Mouse (Mus musculus) gastrocnemius, adult 2 months (tissue): ENCODE data around the gene U2surp. TPM values are rescaled to one million over a fixed set of nuclear protein-coding genes. Genes with fewer than 3 reads are reported as not detected.

ENCODE experiments used
- DNase-seq: peaks from one replicate; pipeline ENCODE4 v3.0.0; 2022
- H3K27ac ChIP-seq: fragments of 200-600 bp; 2 replicates; pipeline ENCODE4 v1.8.1; 2022; ENCODE audit warnings: mild to moderate bottlenecking
- H3K4me3 ChIP-seq: fragments of 200-600 bp; 2 replicates; pipeline ENCODE4 v1.8.1; 2022; ENCODE audit warnings: mild to moderate bottlenecking, moderate library complexity
- CTCF ChIP-seq: fragments of 200-600 bp; IDR thresholded peaks from 2 replicates; pipeline ENCODE4 v1.8.1; 2022; ENCODE audit warnings: antibody characterized with exemption, mild to moderate bottlenecking, moderate library complexity
- intact Hi-C: fragments of 180-260 bp; cut with DNase I; formaldehyde crosslinking; loops from one replicate; pipeline ENCODE4 v1.15.1; 2025
- total RNA-seq, 2 experiments: library from RNA; stranded (reverse); gene quantifications; 2 replicates each; pipeline ENCODE4 v1.2.3; 2021

U2surp gene
- total RNA-seq, 2 experiments from 2014 or later: 25.0 to 32.5 TPM

- no peak for TF ChIP-seq CTCF
- Histone ChIP-seq H3K27ac (no peak overlapping the region), H3K4me3 (no peak overlapping the region)
- intact Hi-C loops: no loop called here
- DNase-seq: no peak
Observed at GRCm38 (mm10) chr9:95549626-95550411, 38.0 kb upstream of the U2surp start.

GRCm38 (mm10) chr9:95546679-95547078 lies 34.9 kb upstream of the U2surp start:
- no peak for TF ChIP-seq CTCF
- Histone ChIP-seq H3K4me3 (no peak overlapping the region), H3K27ac (no peak overlapping the region)
- no peak for DNase-seq
- intact Hi-C loops: no loop called here

- intact Hi-C loops: no loop called here
- DNase-seq: no peak
- TF ChIP-seq CTCF: no peak
Observed at GRCm38 (mm10) chr9:95544598-95544997, 32.8 kb upstream of the U2surp start.

GRCm38 (mm10) chr9:95542475-95542874 lies 30.7 kb upstream of the U2surp start:
- no peak overlapping the region for H3K4me3 ChIP-seq
- intact Hi-C loops: no loop called here
- no peak for TF ChIP-seq CTCF
- no peak overlapping the region for H3K27ac ChIP-seq
- DNase-seq: no peak

More at GRCm38 (mm10) chr9:95544598-95544997, 32.8 kb upstream of the U2surp start:
- H3K27ac ChIP-seq: no peak overlapping the region
- no peak overlapping the region for H3K4me3 ChIP-seq

- DNase-seq: no peak
- no peak for TF ChIP-seq CTCF
- Histone ChIP-seq H3K27ac (no peak overlapping the region), H3K4me3 (no peak overlapping the region)
- intact Hi-C loops: loop anchor here (2.0 kb wide), 1 partner anchor 155 kb away; no protein-coding TSS in a partner anchor
Observed at GRCm38 (mm10) chr9:95541650-95542432, 30.0 kb upstream of the U2surp start.

GRCm38 (mm10) chr9:95541208-95541607 lies 29.4 kb upstream of the U2surp start:
- DNase-seq: no peak
- intact Hi-C loops: loop anchor here (2.0 kb wide), 1 partner anchor 156 kb away; no protein-coding TSS in a partner anchor
- no peak overlapping the region for H3K4me3 ChIP-seq
- TF ChIP-seq CTCF: no peak
- no peak overlapping the region for H3K27ac ChIP-seq

GRCm38 (mm10) chr9:95540487-95540886 lies 28.7 kb upstream of the U2surp start:
- H3K4me3 ChIP-seq: no peak overlapping the region
- no peak overlapping the region for H3K27ac ChIP-seq
- TF ChIP-seq CTCF: peak; percentile 86
- peak; percentile 71 for DNase-seq
- intact Hi-C loops: loop anchor here (1.0 to 2.0 kb wide), 2 partner anchors 156 to 313 kb away; no protein-coding TSS in a partner anchor

GRCm38 (mm10) chr9:95539176-95539800 lies 27.5 kb upstream of the U2surp start:
- no peak for TF ChIP-seq CTCF
- H3K4me3 ChIP-seq: no peak overlapping the region
- H3K27ac ChIP-seq: no peak overlapping the region
- DNase-seq: no peak
- intact Hi-C loops: no loop called here

- Histone ChIP-seq H3K4me3 (no peak overlapping the region), H3K27ac (no peak overlapping the region)
- no peak for DNase-seq
- peak; percentile 64 for TF ChIP-seq CTCF
- intact Hi-C loops: no loop called here
Observed at GRCm38 (mm10) chr9:95533817-95534216, 22.0 kb upstream of the U2surp start.

- H3K27ac ChIP-seq: no peak overlapping the region
- intact Hi-C loops: no loop called here
- no peak overlapping the region for H3K4me3 ChIP-seq
- TF ChIP-seq CTCF: no peak
- DNase-seq: no peak
Observed at GRCm38 (mm10) chr9:95531144-95531543, 19.3 kb upstream of the U2surp start.

GRCm38 (mm10) chr9:95527676-95528075 lies 15.9 kb upstream of the U2surp start:
- intact Hi-C loops: no loop called here
- TF ChIP-seq CTCF: no peak
- H3K4me3 ChIP-seq: no peak overlapping the region
- DNase-seq: no peak
- H3K27ac ChIP-seq: no peak overlapping the region

GRCm38 (mm10) chr9:95525961-95526360 lies 14.2 kb upstream of the U2surp start:
- no peak for DNase-seq
- intact Hi-C loops: no loop called here
- peak; percentile 38 for TF ChIP-seq CTCF
- H3K4me3 ChIP-seq: no peak overlapping the region
- H3K27ac ChIP-seq: no peak overlapping the region

- DNase-seq: no peak
- H3K4me3 ChIP-seq: no peak overlapping the region
- no peak overlapping the region for H3K27ac ChIP-seq
- intact Hi-C loops: no loop called here
- TF ChIP-seq CTCF: no peak
Observed at GRCm38 (mm10) chr9:95525376-95525775, 13.6 kb upstream of the U2surp start.
